Mouse (Mus musculus) hindbrain, embryonic 15.5 days (tissue): ENCODE measurements around the gene Dazap1. TPM values are rescaled to one million over a fixed set of nuclear protein-coding genes. Genes with fewer than 3 reads are reported as not detected.

Experiments used
- ATAC-seq: fragments of 200-750 bp; cut with Nextera tagmentation; 2 replicates; pipeline ENCODE4 v1.8.0; 2017; ENCODE audit warnings: low read depth, moderate number of reproducible peaks, moderate TSS enrichment; ENCODE audit not compliant: low FRiP score
- H3K27ac ChIP-seq: fragments of 300-500 bp; sonication (generic); replicated peaks from 2 replicates; pipeline ENCODE4 v1.5.1; 2015; ENCODE audit warnings: mild to moderate bottlenecking, inconsistent platforms
- H3K27me3 ChIP-seq: fragments of 300-500 bp; sonication (generic); 2 replicates; pipeline ENCODE4 v1.6.1; 2015; ENCODE audit warnings: control low read depth, inconsistent platforms
- H3K36me3 ChIP-seq: fragments of 300-500 bp; sonication (generic); 2 replicates; pipeline ENCODE4 v1.6.1; 2015; ENCODE audit warnings: control low read depth, inconsistent platforms
- H3K4me1 ChIP-seq: fragments of 300-500 bp; sonication (generic); replicated peaks from 2 replicates; pipeline ENCODE4 v1.6.1; 2015; ENCODE audit warnings: control low read depth, inconsistent platforms
- H3K4me2 ChIP-seq: fragments of 300-500 bp; sonication (generic); 2 replicates; pipeline ENCODE4 v1.6.1; 2015; ENCODE audit warnings: moderate library complexity, mild to moderate bottlenecking, inconsistent platforms
- H3K4me3 ChIP-seq: fragments of 300-500 bp; sonication (generic); 2 replicates; pipeline ENCODE4 v1.5.1; 2015; ENCODE audit warnings: mild to moderate bottlenecking, inconsistent platforms
- H3K9ac ChIP-seq: fragments of 300-500 bp; sonication (generic); 2 replicates; pipeline ENCODE4 v1.6.1; 2015; ENCODE audit warnings: inconsistent platforms
- H3K9me3 ChIP-seq: fragments of 300-500 bp; sonication (generic); 2 replicates; pipeline ENCODE4 v1.6.1; 2016; ENCODE audit warnings: control low read depth, inconsistent platforms
- WGBS: fragments of 180-500 bp; shearing (Covaris S2); methylation state at CpG from one replicate; pipeline ENCODE4 v1.1.7; 2015; 5-methylcytosine and 5-hydroxymethylcytosine counted together
- polyA plus RNA-seq: library from polyadenylated mRNA; unstranded; fragments of >200 nt; fragmentation: Nextera tagmentation; extraction: Ambion mirVana; gene quantifications from 2 replicates; pipeline ENCODE4 v1.2.1, GENCODE M21; 2015

Dazap1 gene
- polyA plus RNA-seq, 1 experiment from 2014 or later: 51.3 TPM

- H3K27ac ChIP-seq: no peak overlapping the region
- H3K4me2 ChIP-seq: peak overlapping the region; percentile 36
- ATAC-seq: no peak
- H3K9ac ChIP-seq: no peak overlapping the region
- H3K27me3 ChIP-seq: no peaks in the 10 kb centered on the region
- WGBS: 23% methylated on average over 25 of the region's 25 CpGs
- peaks cover 63% of the 10 kb centered on the region for H3K4me1 ChIP-seq
- H3K36me3 ChIP-seq: peaks cover 58% of the 10 kb centered on the region
- H3K9me3 ChIP-seq: no peaks in the 10 kb centered on the region
- H3K4me3 ChIP-seq: no peak overlapping the region
These were observed 43.6 kb downstream of the Dazap1 start for GRCm38 (mm10) chr10:80304862-80305261.

DNA sequence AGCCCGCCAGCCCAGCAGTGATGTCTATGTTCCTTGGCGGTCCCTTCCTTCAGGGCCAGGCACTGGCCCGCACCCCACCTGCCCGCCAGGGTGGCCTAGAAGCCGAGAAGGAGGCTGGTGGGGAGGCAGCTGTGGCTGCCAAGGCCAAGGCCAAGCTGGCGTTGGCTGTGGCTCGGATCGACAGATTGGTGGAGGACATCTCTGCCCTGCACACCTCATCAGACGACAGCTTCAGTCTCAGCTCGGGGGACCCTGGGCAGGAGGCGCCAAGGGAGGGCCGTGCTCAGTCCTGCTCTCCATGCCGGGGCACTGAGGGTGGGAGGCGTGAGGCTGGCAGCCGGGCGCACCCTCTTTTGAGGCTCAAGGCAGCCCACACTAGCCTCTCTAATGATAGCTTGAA, 50.3 kb downstream of the Dazap1 start:
- Histone ChIP-seq H3K36me3 (peaks cover 89% of the 10 kb centered on the region), H3K27me3 (no peaks in the 10 kb centered on the region), H3K4me2 (no peak overlapping the region), H3K9ac (no peak overlapping the region), H3K4me1 (peaks cover 37% of the 10 kb centered on the region), H3K4me3 (no peak overlapping the region), H3K9me3 (no peaks in the 10 kb centered on the region), H3K27ac (no peak overlapping the region)
- no peak for ATAC-seq
- 87% methylated on average over 16 of the region's 16 CpGs for WGBS

GRCm38 (mm10) chr10:80312586-80313504, 51.6 kb downstream of the Dazap1 start:
- H3K4me3 ChIP-seq: no peak overlapping the region
- H3K4me1 ChIP-seq: peaks cover 37% of the 10 kb centered on the region
- H3K27ac ChIP-seq: no peak overlapping the region
- no peak for ATAC-seq
- no peaks in the 10 kb centered on the region for H3K9me3 ChIP-seq
- WGBS: 67% methylated on average over 54 of the region's 54 CpGs
- H3K27me3 ChIP-seq: no peaks in the 10 kb centered on the region
- no peak overlapping the region for H3K9ac ChIP-seq
- H3K4me2 ChIP-seq: no peak overlapping the region
- peaks cover 87% of the 10 kb centered on the region for H3K36me3 ChIP-seq

DNA sequence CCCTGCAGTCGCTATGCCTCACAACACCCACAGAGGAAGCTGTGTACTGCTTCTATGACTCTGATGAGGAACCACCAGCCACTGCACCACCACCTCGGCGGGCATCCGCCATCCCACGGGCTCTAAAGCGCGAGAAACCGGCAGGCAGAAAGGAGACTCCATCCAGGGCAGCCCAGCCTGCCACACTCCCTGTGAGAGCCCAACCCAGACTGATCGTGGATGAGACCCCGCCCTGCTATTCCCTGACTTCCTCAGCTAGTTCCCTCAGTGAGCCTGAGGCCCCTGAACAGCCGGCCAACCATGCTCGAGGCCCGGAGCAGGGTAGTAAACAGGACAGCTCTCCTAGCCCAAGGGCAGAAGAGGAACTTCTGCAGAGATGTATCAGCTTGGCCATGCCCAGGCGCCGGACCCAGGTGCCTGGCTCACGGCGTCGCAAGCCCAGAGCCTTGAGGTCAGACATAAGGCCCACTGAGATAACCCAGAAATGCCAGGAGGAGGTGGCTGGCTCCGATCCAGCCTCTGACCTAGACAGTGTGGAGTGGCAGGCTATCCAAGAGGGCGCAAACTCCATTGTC, 52.4 kb downstream of the Dazap1 start:
- Histone ChIP-seq H3K4me2 (no peak overlapping the region), H3K9ac (no peak overlapping the region), H3K27ac (no peak overlapping the region), H3K9me3 (no peaks in the 10 kb centered on the region), H3K36me3 (peaks cover 79% of the 10 kb centered on the region), H3K27me3 (no peaks in the 10 kb centered on the region), H3K4me1 (peaks cover 41% of the 10 kb centered on the region), H3K4me3 (no peak overlapping the region)
- ATAC-seq: no peak
- 54% methylated on average over 20 of the region's 20 CpGs for WGBS

DNA sequence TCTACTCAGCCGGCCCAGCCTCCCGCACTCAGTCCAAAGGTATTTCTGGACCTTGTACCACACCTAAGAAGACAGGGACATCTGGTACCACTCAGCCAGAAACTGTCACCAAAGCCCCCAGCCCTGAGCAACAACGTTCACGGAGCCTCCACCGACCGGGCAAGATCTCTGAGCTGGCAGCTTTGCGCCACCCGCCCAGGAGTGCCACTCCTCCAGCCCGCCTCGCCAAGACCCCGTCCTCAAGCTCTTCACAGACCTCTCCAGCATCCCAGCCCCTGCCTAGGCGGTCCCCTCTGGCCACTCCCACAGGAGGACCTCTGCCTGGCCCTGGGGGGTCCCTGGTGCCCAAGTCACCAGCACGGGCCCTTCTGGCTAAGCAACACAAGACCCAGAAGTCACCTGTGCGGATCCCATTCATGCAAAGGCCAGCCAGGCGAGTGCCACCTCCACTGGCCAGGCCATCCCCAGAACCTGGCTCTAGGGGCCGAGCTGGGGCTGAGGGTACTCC, 53.3 kb downstream of the Dazap1 start:
- ATAC-seq: no peak
- no peak overlapping the region for H3K27ac ChIP-seq
- no peaks in the 10 kb centered on the region for H3K27me3 ChIP-seq
- H3K4me2 ChIP-seq: no peak overlapping the region
- H3K9ac ChIP-seq: no peak overlapping the region
- 67% methylated on average over 16 of the region's 16 CpGs for WGBS
- H3K4me1 ChIP-seq: peaks cover 49% of the 10 kb centered on the region
- peaks cover 71% of the 10 kb centered on the region for H3K36me3 ChIP-seq
- no peaks in the 10 kb centered on the region for H3K9me3 ChIP-seq
- no peak overlapping the region for H3K4me3 ChIP-seq

GRCm38 (mm10) chr10:80315315-80315714, 54.0 kb downstream of the Dazap1 start:
- Histone ChIP-seq H3K9me3 (no peaks in the 10 kb centered on the region), H3K9ac (no peak overlapping the region), H3K4me2 (no peak overlapping the region), H3K27ac (no peak overlapping the region), H3K36me3 (peaks cover 69% of the 10 kb centered on the region), H3K4me1 (peaks cover 55% of the 10 kb centered on the region), H3K27me3 (no peaks in the 10 kb centered on the region), H3K4me3 (no peak overlapping the region)
- no peak for ATAC-seq
- 56% methylated on average over 27 of the region's 27 CpGs for WGBS

- Histone ChIP-seq H3K27me3 (no peaks in the 10 kb centered on the region), H3K27ac (0 out of 2 replicates have a peak overlapping the region, but pooled peaks have one; percentile 14), H3K4me2 (no peak overlapping the region), H3K9me3 (no peaks in the 10 kb centered on the region), H3K4me1 (peaks cover 55% of the 10 kb centered on the region), H3K9ac (no peak overlapping the region), H3K4me3 (no peak overlapping the region), H3K36me3 (peaks cover 64% of the 10 kb centered on the region)
- WGBS: 28% methylated on average over 11 of the region's 11 CpGs
- no peak for ATAC-seq
These were observed 55.1 kb downstream of the Dazap1 start for GRCm38 (mm10) chr10:80316359-80316781.

- no peaks in the 10 kb centered on the region for H3K27me3 ChIP-seq
- no peak overlapping the region for H3K4me2 ChIP-seq
- no peaks in the 10 kb centered on the region for H3K9me3 ChIP-seq
- 53% methylated on average over 10 of the region's 10 CpGs for WGBS
- no peak overlapping the region for H3K9ac ChIP-seq
- no peak overlapping the region for H3K27ac ChIP-seq
- H3K36me3 ChIP-seq: peaks cover 57% of the 10 kb centered on the region
- no peak for ATAC-seq
- peaks cover 55% of the 10 kb centered on the region for H3K4me1 ChIP-seq
- no peak overlapping the region for H3K4me3 ChIP-seq
These were observed 55.7 kb downstream of the Dazap1 start for GRCm38 (mm10) chr10:80317011-80317410.

GRCm38 (mm10) chr10:80320340-80320760, 59.1 kb downstream of the Dazap1 start, which contains the start of gene 2310011J03Rik:
Gene 2310011J03Rik, minus strand, starts transcription at chr10:80320537.
- peak within 1 kb of the TSS; percentile 65 for H3K4me3 ChIP-seq
- peak within 1 kb of the TSS; percentile 58 for H3K9ac ChIP-seq
- no peaks in the 10 kb centered on the region for H3K9me3 ChIP-seq
- peak within 1 kb of the TSS; percentile 91 for H3K4me2 ChIP-seq
- H3K36me3 ChIP-seq: peaks cover 24% of the 10 kb centered on the region
- H3K27ac ChIP-seq: peak within 1 kb of the TSS; percentile 44; the same call in 1 of the 2 replicates
- 1% methylated on average over 33 of the region's 34 CpGs for WGBS
- H3K27me3 ChIP-seq: no peaks in the 10 kb centered on the region
- peaks cover 40% of the 10 kb centered on the region for H3K4me1 ChIP-seq
- ATAC-seq: peak; percentile 45

- no peak for ATAC-seq
- Histone ChIP-seq H3K4me3 (no peak overlapping the region), H3K27ac (no peak overlapping the region), H3K9ac (no peak overlapping the region), H3K4me1 (peaks cover 33% of the 10 kb centered on the region), H3K9me3 (no peaks in the 10 kb centered on the region), H3K4me2 (peak overlapping the region; percentile 91; the same call in 1 of the 2 replicates), H3K27me3 (no peaks in the 10 kb centered on the region), H3K36me3 (peaks cover 16% of the 10 kb centered on the region)
- WGBS: 72% methylated on average over 6 of the region's 6 CpGs
These were observed 59.9 kb downstream of the Dazap1 start for GRCm38 (mm10) chr10:80321014-80321669.

GRCm38 (mm10) chr10:80321670-80322581, 60.6 kb downstream of the Dazap1 start:
- no peaks in the 10 kb centered on the region for H3K27me3 ChIP-seq
- no peak for ATAC-seq
- peaks cover 28% of the 10 kb centered on the region for H3K4me1 ChIP-seq
- no peaks in the 10 kb centered on the region for H3K9me3 ChIP-seq
- H3K4me2 ChIP-seq: peak overlapping the region; percentile 93
- peaks cover 10% of the 10 kb centered on the region for H3K36me3 ChIP-seq
- H3K4me3 ChIP-seq: peak overlapping the region; percentile 50; the same call in 1 of the 2 replicates
- 90% methylated on average over 21 of the region's 21 CpGs for WGBS
- no peak overlapping the region for H3K27ac ChIP-seq
- H3K9ac ChIP-seq: no peak overlapping the region
